Mouse (Mus musculus) c-Kit-positive CD71-positive TER-119-positive erythroid progenitor cells, embryonic 14.5 days (primary cell): ENCODE data around the gene Ppp1r32.

Experiments used
- DNase-seq: peaks from one replicate; pipeline ENCODE4 v3.0.0-alpha.2; 2013; ENCODE audit warnings: low spot score

The Ppp1r32 gene

DNA sequence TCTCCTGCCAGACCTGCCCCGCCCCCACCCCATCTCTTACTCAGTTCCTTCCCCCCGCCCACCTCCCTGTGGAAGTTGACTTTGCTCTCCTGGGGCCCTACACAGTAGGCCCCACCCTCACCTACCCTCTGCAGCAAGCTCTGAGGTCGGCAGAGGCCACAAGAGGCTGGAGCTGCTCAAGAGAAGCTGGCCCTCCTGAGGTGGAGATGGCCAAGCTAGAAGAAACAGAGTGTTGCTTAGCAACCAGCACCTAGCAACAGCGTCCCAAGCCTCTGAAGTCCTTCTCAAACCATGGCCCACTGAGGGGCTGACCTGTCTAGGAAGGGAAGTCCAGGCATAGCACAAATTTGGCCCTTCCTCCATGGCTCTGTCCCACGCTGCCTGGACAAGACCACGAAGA, at the start of gene Ppp1r32:
Gene Ppp1r32 (minus strand): TSS at position 226 of the 400 bp plus-strand sequence.
- no peak for DNase-seq

DNA sequence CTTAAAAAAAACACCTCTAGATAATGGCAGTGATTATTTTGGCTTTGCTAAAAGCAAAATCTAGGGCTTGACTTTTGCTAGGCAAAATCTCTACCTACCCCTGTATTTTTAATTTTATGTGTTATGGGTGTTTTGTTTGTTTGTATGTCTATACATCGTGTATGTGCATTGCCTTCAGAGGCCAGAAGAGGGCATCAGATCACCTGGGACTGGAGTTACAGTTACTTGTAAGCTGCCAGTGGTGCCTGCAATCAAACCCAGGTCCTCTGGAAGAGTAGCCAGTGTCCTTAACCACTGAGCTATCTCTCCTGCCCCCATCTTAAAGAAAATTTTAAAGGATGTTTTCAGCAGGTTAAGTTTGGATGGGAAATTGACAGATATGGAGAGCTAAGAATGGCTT, 47.4 kb upstream of the Ppp1r32 start:
- no peak for DNase-seq

DNA sequence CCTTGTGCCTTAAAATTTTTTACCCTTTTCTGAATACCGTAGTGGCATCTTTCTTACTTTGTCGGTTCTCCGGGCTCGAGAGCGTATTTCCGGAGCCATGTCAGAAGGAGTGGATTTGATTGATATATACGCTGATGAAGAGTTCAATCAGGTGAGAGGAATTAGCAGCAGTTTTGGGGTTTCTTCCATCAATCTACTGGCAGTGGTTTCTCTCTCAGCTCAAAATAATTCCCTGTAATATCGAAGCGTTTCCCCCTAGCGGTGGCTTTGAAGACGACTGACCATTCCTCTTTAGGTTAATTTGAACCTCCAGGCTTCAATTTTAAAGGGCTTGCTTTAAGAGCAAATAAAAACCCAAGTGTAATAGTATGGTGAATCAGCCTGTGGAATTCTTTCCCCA, 43.2 kb upstream of the Ppp1r32 start, which contains the start of gene Sdhaf2:
Gene Sdhaf2 (minus strand): TSS at position 233 of the 400 bp plus-strand sequence.
- peak; percentile 44 for DNase-seq

DNA sequence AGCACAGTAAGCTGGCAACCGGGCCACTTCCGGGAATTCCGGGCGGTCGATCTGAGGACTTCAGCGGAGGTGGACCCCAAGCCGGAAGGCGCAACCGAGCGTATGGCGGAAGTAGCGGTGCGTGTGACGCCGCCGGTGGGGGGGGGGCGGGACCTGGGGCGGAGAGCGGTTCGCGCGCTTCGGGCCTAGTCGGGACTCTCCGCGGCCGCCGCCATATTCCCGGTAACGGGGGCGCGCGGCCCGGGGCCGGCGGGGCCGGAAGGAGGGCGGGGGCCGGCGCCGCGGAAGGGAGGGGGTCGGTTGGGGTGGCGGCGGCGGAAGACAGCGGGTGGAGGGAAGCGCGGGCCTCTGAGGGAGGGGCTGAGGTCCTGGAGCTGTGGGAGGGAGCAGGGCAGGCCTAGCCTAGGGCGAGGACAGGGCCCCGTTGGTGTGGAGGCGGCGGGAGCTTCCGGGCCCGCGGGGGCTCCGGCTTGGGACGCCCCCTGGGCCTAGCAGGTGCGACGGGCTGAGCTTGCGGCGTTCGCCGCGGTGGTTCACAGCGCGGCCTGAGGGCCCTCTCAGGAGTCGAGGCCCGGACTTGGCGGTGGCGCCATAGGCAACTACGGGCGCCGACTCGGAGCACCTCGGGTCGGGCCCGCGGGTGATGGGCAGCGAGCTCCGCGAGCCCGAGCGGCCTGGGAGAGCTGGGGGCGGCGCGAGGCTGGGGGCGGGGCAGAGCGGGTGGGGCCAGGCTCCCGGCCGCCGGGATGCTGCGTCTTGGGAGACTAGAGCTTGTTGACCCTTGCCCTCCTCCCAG, 42.6 kb upstream of the Ppp1r32 start, which contains the start of gene Cpsf7:
Gene Cpsf7 (plus strand): TSS at position 161 of the 796 bp plus-strand sequence.
- DNase-seq = peak; percentile 89

DNA sequence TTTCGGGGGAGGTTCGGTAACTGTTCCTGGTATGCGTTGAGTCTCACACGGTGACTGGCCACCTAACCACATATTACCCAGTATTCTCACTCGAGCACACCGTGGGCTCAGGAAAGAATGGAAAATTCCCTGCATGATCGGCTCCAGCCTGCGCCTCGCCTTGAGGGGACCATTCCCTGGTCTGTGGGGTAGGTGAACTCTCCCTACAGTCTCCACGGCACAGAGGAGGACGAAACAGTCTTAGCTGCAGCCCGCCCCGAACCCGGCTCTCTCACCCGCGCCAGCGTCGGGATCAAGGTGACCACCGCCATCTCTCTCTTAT, 42.0 kb upstream of the Ppp1r32 start:
- no peak for DNase-seq

DNA sequence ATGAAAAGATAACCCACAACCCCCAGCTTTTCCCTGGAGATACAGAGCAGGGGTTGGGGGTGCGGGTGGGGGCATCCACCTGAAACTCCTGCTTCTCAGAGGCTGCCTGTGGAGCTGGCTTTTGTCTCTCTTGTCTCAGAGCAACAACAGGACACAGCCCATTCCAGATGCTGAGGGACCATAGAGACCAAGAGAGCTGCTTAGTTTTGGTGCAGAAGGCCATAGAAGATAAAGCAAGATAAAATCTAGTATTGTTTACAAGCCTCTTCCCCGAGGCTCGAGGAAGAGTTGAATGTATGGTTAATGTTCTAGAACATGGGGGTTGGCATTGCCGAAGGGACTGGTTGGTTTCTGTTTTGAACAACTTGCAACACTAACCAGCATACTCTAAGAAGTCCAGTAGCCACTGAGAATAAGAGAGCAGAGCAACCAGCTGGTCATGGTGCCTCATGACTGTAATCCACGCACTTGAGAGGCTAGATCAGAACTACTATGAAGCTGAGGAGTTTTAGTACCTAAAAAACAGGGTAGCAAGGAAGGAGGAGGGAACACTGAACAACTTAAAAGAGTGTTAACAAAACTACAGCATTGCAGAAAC, 40.9 kb upstream of the Ppp1r32 start:
- peak; percentile 31 for DNase-seq

DNA sequence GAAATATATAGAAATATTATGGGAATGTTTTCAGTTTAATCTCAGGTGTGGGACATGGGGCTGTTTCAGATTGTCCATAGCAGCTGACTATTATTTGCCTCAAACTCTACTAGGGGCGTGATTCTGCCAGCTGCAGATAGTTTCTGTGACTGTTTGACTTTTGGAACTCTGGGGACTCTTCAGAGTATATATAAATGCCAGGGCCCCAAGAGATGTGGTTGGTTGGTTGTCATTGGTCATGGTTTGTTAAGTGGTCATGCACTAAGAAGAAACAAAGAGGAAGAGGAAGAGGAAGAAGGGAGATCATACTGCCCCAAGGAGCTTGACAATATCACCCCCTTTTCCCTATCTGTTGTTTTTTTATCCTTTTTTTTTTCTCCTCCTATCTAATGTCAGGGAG, 39.2 kb upstream of the Ppp1r32 start:
- no peak for DNase-seq

DNA sequence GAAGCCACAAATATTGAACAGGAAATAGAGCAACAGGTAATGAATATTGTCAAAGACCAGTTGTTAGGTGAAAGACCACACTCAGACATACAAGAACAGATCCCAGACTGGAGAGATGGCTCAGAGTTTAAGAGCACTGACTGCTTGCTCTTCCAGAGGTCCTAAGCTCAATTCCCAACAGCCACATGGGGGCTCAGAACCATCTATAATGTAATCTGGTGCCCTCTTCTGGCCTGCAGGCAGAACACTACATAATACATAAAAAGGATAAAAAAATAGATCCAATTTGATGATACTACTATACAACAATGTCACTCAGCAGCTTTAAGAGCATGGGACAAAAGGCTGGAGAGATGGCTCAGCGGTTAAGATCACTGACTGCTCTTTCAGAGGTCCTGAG, 37.6 kb upstream of the Ppp1r32 start:
- DNase-seq = no peak

DNA sequence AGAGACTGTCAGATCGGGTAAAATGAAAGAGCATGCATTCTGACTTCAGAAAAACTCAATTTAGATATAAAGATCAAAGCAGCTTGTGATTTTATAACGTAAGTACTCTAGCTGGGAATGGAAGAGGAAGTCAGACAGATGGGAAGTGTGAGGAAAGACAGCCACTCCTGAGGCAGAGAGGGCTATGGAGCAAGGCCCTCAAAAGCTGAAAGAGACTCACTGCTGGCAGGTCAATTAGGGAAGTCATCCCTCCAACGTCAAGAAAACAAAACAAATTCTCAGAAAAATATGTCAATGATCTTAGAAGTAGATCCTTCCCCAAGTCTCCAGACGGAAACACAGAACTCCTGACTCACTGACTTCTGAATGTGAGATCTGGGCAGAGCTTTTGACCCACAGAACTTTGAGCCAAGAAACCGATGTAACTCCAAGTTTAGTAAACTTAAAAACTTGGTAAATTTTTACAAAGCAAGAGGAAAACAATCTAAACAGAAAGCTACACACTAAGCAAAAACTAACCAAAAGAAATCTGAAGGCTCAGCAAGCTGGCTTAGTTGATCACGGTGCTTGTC, 28.1 kb upstream of the Ppp1r32 start:
- DNase-seq = no peak

DNA sequence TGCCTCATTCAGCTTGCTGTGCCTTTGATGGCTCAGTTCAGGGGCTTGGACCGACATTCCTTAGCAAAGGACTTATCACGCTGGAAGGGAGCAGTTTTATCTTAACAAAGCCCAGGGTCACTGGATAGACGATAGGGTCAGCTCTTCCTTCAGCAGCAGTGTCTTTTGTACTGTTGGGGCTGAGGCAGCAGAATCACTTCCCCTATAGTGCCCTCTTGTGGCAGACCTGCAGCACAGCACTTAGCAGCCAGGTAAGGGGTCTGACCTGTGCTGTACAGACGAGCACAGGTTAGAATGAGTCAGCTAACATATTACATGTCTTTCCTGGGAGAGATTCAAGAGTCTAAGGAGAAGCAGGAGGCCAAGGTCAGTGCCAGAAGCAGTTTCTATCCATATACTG, 19.8 kb upstream of the Ppp1r32 start:
- peak; percentile 46 for DNase-seq

DNA sequence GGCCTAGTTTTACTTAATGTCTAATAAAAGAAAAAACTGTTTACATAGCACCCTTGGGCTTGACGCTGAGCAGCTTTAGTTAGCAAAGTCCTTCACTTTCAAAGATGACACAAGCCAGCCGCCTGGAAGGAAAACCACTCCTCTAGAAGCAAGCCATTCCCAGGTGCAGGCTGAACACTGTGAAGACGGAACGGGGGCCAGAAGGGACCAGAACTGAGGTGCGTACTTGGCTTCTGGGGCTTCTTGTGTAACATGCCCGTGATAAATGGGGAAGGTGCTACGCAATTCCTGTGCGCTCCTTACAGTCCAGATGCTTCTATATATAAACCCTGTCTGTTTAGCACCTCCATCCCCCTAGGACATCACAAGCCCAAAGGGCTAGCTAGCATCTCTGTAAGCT, 17.9 kb upstream of the Ppp1r32 start:
- DNase-seq = no peak

DNA sequence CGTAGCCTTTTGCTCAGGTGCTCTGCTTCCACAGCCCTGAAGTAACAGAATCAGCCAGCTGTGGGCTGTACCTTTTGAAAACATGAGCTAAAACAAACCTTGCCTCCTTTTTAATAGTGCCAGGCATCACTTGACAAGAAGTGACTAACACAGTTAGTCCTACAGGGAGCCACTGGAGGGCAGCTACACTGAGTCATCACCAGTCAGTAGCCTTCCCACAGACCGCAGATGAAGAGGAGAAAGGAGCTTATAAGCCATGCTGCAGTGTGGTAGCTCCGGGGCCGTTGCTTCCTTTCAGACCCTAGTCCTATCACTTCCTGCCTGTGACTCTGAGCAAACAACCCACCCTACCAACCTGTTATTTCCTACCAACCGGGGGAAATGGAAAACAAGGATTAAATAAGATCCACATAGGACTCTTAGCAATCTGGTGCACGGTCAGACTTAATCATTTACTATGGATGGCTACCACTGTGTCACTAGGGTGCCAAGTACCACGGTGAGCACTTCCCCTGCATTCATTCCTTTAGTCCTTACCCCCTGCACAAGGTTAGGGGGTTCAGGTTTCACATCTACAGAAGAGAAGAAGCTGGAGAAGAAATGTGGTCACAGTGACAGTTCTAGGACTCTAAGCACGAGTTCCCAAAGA, 14.9 kb upstream of the Ppp1r32 start:
- DNase-seq = no peak

DNA sequence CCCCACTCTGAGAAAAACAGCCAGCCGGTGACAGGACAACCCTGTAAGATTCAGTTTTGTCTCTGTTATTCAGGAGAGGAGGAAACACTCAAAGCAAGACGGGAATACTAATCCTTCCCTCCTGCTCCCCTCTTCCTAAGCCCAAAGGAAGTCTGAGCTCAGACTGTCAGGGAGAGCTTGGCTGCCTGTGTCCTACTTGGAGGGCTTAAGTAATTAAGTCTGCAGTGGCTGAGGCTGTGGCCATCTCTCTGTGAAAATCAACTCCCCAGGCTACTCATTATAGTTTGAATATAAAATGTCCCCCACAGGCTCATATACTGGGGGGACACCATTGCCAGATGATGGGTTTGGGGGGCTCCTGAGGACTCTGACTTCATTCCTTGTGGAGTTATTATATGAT, 14.2 kb upstream of the Ppp1r32 start:
- no peak for DNase-seq

DNA sequence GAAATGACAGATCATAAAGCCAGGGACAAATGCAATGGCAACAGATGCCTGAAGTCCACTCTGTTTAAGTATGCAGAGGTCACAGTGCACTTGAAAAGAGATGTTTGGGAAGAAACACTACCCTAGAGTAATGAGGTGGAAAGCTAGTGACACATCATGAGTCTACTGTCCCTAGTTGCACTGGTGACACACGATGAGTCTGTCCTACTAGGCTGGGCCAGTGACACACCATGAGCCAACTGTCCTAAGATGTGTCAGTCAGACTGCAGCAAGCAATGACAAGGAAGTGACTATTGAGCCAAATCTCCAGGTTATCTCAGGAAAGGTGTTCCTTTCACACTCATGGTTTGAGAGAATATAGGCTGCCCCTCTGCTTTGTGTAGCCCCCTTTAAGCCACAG, 12.9 kb upstream of the Ppp1r32 start:
- DNase-seq = no peak

DNA sequence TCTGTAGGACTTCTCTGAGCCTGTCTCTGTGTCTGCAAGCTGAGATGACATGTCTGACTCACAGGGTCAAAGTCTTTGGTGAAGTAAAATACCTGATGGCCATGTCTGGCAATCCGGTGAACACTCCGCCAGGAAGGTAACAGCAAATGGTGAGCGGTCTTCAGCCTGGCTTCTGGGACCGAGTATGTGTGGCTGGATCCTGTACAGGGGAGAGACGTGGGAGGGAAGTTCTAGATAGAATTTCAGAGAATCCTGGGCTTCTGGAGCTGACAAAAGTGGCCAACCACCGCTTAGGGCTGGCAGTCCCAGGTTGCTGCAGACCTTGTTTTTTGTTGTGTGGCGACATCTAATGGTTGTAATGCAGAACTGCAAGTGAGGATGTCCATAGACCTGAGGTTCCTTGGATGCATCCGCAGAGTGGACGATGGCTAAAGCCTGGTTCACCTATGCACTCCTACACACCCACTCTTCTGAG, 3.6 kb upstream of the Ppp1r32 start:
- DNase-seq = peak; percentile 52

DNA sequence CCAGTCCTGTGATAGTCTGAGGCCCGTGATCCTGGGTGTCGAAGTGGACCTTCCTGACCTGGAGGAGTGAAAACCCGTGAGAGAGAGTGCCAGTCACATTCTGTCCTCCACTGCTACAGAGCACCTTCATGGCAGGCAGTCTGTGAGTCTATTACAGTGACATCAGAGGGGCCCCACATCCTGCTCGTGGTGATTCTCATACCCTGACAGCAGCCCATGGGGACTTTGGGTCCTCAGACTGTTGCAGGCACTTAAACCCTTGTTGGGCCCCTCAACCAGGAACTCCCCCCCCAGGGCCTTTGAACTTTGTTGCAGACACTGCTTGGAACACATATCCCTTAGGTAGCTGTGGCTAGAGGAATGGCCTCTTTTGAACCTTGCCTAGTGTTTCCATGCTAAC, 3.2 kb downstream of the Ppp1r32 start:
- DNase-seq = no peak

DNA sequence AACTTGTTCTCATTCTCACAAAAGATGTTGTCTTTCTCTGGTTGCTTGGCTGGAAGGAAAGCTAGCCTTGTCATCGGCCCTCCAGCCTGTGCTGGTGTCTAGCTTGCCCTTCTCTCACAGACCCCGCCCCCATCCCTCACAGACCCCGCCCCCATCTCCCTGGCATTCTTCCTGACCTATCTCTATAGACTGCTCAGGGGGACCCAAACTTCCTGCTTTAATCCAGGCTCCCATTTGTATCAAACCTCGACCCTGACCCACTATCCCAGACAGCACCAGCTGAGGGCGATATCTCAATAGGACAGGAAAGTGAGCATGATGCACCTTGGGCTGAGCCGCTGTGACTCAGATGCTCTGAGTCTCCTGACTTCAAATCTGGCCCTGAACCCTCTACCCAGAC, 8.9 kb downstream of the Ppp1r32 start:
- DNase-seq = no peak

DNA sequence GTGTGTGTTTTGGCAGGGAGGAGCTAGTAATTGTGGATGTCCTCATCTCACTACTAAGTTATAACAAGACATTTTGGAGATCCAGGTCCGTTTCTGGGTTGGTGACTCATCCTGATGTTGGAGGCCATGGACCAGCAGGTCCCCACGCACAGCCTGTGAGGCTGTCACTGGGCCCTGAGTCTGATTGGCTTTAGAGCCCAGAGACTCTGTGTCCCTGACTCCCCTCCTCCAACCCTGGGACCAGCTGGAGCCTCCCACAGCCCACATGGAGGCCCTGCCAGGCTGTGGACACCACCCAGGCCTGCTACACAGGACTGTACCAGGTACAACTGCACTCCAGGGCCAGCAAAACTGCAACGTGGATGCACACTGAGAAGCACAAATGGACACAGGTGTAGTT, 9.8 kb downstream of the Ppp1r32 start:
- no peak for DNase-seq

DNA sequence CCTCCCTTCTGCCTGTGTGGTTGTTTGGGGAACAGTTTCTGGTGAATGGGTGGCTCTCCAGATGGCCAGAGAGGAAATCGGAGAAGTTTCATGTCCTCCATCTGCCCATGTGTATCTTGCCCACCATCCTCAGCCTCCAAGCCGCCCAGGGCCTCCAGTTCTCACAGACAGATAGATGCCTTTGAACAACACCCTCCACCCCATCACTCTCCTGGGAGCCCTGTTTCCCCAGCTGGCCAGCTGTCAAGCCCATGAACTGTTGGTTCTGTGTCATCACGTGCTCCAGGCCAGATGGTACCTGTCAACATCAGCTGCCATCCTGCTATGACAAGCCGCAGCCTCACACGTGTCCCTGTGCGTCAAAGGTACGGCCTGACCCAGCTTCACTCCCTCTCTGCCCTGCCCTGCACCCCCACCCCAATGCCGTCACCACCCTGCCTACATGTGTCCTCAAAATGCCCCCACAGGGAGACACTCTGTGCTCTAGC, 13.5 kb downstream of the Ppp1r32 start:
- no peak for DNase-seq

DNA sequence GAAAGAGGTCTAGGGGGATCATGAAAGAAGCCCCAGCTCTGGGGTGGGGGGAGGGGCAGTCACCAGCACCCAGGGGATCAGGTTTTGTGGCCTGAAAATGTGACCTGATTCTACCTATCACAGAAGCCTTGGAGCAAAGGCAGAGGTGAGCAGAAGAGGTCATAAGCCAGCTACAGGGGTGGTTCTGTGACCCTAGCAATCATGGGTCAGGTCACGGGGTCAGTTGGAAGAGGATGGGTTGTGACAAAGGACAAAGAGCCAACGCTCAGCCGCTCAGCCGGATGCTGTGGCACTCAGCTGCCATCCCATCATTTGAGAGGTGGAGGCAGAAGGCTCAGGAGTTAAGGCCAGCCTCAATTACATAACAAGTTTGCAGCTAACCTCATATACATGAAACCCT, 18.3 kb downstream of the Ppp1r32 start:
- no peak for DNase-seq

DNA sequence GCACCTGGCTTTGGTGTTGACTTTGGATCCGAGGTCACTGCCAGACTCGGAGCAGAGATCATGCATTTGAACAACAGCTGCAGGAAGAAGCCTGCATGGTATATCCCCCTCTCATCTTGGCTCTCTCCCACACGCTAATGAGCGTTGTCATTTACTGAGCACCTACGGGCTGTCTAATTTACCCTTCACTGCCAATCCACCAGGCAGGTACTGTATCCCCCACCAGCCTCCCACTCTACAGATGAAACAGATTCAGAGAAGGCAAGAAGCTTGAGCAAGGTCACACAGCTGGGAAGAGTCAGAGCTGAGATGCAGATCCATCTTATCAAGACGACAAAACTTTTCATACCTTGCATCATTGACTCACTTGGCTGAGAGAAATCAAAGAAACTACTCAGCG, 21.1 kb downstream of the Ppp1r32 start:
- DNase-seq = no peak

DNA sequence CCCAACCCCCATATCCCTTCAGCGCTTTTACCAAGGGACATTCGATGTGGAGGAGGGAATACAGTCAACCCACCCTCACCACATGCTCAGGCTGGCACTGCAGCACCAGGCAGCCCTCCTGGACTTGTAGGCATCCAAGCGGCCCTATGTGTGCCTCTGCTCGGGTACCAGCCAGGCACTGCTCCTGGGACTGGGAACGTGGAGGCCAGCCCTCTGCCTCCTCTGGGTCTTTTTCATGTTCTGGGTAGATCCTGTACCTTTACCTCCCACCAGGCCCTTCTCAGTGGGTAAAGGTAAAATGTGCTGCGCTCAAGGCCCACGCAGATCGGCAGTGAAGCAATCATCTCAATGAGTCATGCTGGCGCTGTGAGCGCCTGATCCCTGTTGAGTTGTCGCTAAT, 22.8 kb downstream of the Ppp1r32 start:
- no peak for DNase-seq

DNA sequence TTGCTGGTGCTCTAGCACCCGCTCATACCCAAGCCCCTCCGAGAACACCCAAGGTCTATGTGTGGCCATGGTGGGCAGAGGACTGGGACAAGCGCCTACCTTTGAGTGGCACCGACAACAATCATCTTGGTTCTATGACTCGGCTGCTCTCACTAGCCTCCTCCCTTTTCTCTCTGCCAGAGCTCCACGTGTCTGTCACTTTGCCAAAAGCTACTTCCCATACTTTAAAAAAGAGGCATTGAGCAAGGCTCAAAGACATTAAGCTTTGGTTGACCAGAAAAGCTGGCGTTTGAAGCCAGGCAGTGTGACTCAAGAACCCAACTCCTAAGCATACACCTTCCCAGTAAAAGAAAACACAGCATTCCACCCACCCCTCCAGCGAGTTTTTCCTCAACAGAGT, 24.6 kb downstream of the Ppp1r32 start:
- DNase-seq = no peak
